Mouse (Mus musculus): ENCODE measurements at regions not wholly inside any gene's neighbourhood (a gene's known extent, or its start where the extent isn't known, plus 50 kb on each side); places are given as distances from the start of the nearest gene placed in this dataset.

- 63% methylated on average over 8 of the region's 8 CpGs for WGBS
- H3K27ac ChIP-seq (ENCODE audit: low read length), result no peak overlapping the region
- H3K4me2 ChIP-seq (ENCODE audit: low read length), result no peak overlapping the region
- no peak for ATAC-seq
- no peak overlapping the region for H3K9ac ChIP-seq (ENCODE audit: low read depth, low read length)
- H3K4me3 ChIP-seq (ENCODE audit: low read depth, low read length), result no peak overlapping the region
- no peaks in the 10 kb centered on the region for H3K27me3 ChIP-seq (ENCODE audit: control insufficient read depth, insufficient read depth, low read depth, low read length)
- no peaks in the 10 kb centered on the region for H3K36me3 ChIP-seq (ENCODE audit: control insufficient read depth, insufficient read depth, low read length)
- H3K9me3 ChIP-seq (replicated peaks; ENCODE audit: control insufficient read depth, low read length, poor library complexity, severe bottlenecking), result no peaks in the 10 kb centered on the region
- no peaks in the 10 kb centered on the region for H3K4me1 ChIP-seq (ENCODE audit: control insufficient read depth, insufficient read depth, low read length)
Observed at GRCm38 (mm10) chrX:12219474-12219873, 59.3 kb upstream of the Bcor start.

- Histone ChIP-seq H3K4me3 (ENCODE audit: low read depth, low read length) (no peak overlapping the region), H3K9me3 (replicated peaks; ENCODE audit: control insufficient read depth, low read length, poor library complexity, severe bottlenecking) (no peaks in the 10 kb centered on the region), H3K27ac (ENCODE audit: low read length) (no peak overlapping the region), H3K36me3 (ENCODE audit: control insufficient read depth, insufficient read depth, low read length) (no peaks in the 10 kb centered on the region), H3K4me1 (ENCODE audit: control insufficient read depth, insufficient read depth, low read length) (0 out of 2 replicates have a peak, but pooled peaks cover 6% of the 10 kb centered on the region), H3K9ac (ENCODE audit: low read depth, low read length) (no peak overlapping the region), H3K27me3 (ENCODE audit: control insufficient read depth, insufficient read depth, low read depth, low read length) (no peaks in the 10 kb centered on the region), H3K4me2 (ENCODE audit: low read length) (no peak overlapping the region)
- no peak for ATAC-seq
- 83% methylated on average over 4 of the region's 4 CpGs for WGBS
Observed at GRCm38 (mm10) chrX:12224314-12224713, 64.2 kb upstream of the Bcor start.

GRCm38 (mm10) chrX:12225116-12225891 is 65.1 kb upstream of the Bcor start:
- Histone ChIP-seq H3K27ac (ENCODE audit: low read length) (0 out of 2 replicates have a peak overlapping the region, but pooled peaks have one; percentile 49), H3K27me3 (ENCODE audit: control insufficient read depth, insufficient read depth, low read depth, low read length) (no peaks in the 10 kb centered on the region), H3K4me2 (ENCODE audit: low read length) (peak overlapping the region; percentile 46), H3K36me3 (ENCODE audit: control insufficient read depth, insufficient read depth, low read length) (no peaks in the 10 kb centered on the region), H3K4me1 (ENCODE audit: control insufficient read depth, insufficient read depth, low read length) (0 out of 2 replicates have a peak, but pooled peaks cover 6% of the 10 kb centered on the region), H3K9me3 (replicated peaks; ENCODE audit: control insufficient read depth, low read length, poor library complexity, severe bottlenecking) (no peaks in the 10 kb centered on the region), H3K4me3 (ENCODE audit: low read depth, low read length) (no peak overlapping the region), H3K9ac (ENCODE audit: low read depth, low read length) (no peak overlapping the region)
- 19% methylated on average over 14 of the region's 19 CpGs for WGBS
- ATAC-seq, result peak; percentile 76

GRCm38 (mm10) chrX:12225892-12226206 is 65.7 kb upstream of the Bcor start:
- H3K27ac ChIP-seq (ENCODE audit: low read length), result no peak overlapping the region

GRCm38 (mm10) chrX:12240505-12241011 is 80.4 kb upstream of the Bcor start:
- Histone ChIP-seq H3K27me3 (ENCODE audit: control insufficient read depth, insufficient read depth, low read depth, low read length) (no peaks in the 10 kb centered on the region), H3K36me3 (ENCODE audit: control insufficient read depth, insufficient read depth, low read length) (no peaks in the 10 kb centered on the region), H3K4me1 (ENCODE audit: control insufficient read depth, insufficient read depth, low read length) (no peaks in the 10 kb centered on the region), H3K4me2 (ENCODE audit: low read length) (no peak overlapping the region), H3K4me3 (ENCODE audit: low read depth, low read length) (no peak overlapping the region), H3K9me3 (replicated peaks; ENCODE audit: control insufficient read depth, low read length, poor library complexity, severe bottlenecking) (no peaks in the 10 kb centered on the region), H3K9ac (ENCODE audit: low read depth, low read length) (no peak overlapping the region), H3K27ac (ENCODE audit: low read length) (no peak overlapping the region)
- ATAC-seq, result no peak
- 62% methylated on average over 4 of the region's 4 CpGs for WGBS

More at GRCm38 (mm10) chrX:12225892-12226206, 65.7 kb upstream of the Bcor start:
- no peak overlapping the region for H3K9ac ChIP-seq (ENCODE audit: low read depth, low read length)
- no peaks in the 10 kb centered on the region for H3K9me3 ChIP-seq (replicated peaks; ENCODE audit: control insufficient read depth, low read length, poor library complexity, severe bottlenecking)
- 0 out of 2 replicates have a peak, but pooled peaks cover 6% of the 10 kb centered on the region for H3K4me1 ChIP-seq (ENCODE audit: control insufficient read depth, insufficient read depth, low read length)
- H3K27me3 ChIP-seq (ENCODE audit: control insufficient read depth, insufficient read depth, low read depth, low read length), result no peaks in the 10 kb centered on the region
- peak; percentile 56; the same call in 1 of the 2 replicates for ATAC-seq
- WGBS, result 18% methylated on average over 3 of the region's 3 CpGs
- no peak overlapping the region for H3K4me3 ChIP-seq (ENCODE audit: low read depth, low read length)
- peak overlapping the region; percentile 46; the same call in 1 of the 2 replicates for H3K4me2 ChIP-seq (ENCODE audit: low read length)
- H3K36me3 ChIP-seq (ENCODE audit: control insufficient read depth, insufficient read depth, low read length), result no peaks in the 10 kb centered on the region

- Histone ChIP-seq H3K9ac (ENCODE audit: low read depth, low read length) (no peak overlapping the region), H3K27me3 (ENCODE audit: control insufficient read depth, insufficient read depth, low read depth, low read length) (no peaks in the 10 kb centered on the region), H3K4me2 (ENCODE audit: low read length) (no peak overlapping the region), H3K27ac (ENCODE audit: low read length) (no peak overlapping the region), H3K9me3 (replicated peaks; ENCODE audit: control insufficient read depth, low read length, poor library complexity, severe bottlenecking) (no peaks in the 10 kb centered on the region), H3K4me1 (ENCODE audit: control insufficient read depth, insufficient read depth, low read length) (no peaks in the 10 kb centered on the region), H3K4me3 (ENCODE audit: low read depth, low read length) (no peak overlapping the region), H3K36me3 (ENCODE audit: control insufficient read depth, insufficient read depth, low read length) (no peaks in the 10 kb centered on the region)
- ATAC-seq, result no peak
- WGBS, result 49% methylated on average over 4 of the region's 4 CpGs
Observed at GRCm38 (mm10) chrX:12241751-12242150, 81.6 kb upstream of the Bcor start.

- Histone ChIP-seq H3K4me2 (ENCODE audit: low read length) (no peak overlapping the region), H3K27ac (ENCODE audit: low read length) (no peak overlapping the region), H3K9me3 (replicated peaks; ENCODE audit: control insufficient read depth, low read length, poor library complexity, severe bottlenecking) (no peaks in the 10 kb centered on the region), H3K36me3 (ENCODE audit: control insufficient read depth, insufficient read depth, low read length) (no peaks in the 10 kb centered on the region), H3K4me3 (ENCODE audit: low read depth, low read length) (no peak overlapping the region), H3K27me3 (ENCODE audit: control insufficient read depth, insufficient read depth, low read depth, low read length) (no peaks in the 10 kb centered on the region), H3K4me1 (ENCODE audit: control insufficient read depth, insufficient read depth, low read length) (no peaks in the 10 kb centered on the region), H3K9ac (ENCODE audit: low read depth, low read length) (no peak overlapping the region)
- ATAC-seq, result no peak
- 74% methylated on average over 4 of the region's 4 CpGs for WGBS
Observed at GRCm38 (mm10) chrX:12249071-12249470, 88.9 kb upstream of the Bcor start.

- no peak for ATAC-seq
- Histone ChIP-seq H3K4me3 (ENCODE audit: low read depth, low read length) (no peak overlapping the region), H3K36me3 (ENCODE audit: control insufficient read depth, insufficient read depth, low read length) (no peaks in the 10 kb centered on the region), H3K4me2 (ENCODE audit: low read length) (no peak overlapping the region), H3K27ac (ENCODE audit: low read length) (no peak overlapping the region), H3K9me3 (replicated peaks; ENCODE audit: control insufficient read depth, low read length, poor library complexity, severe bottlenecking) (no peaks in the 10 kb centered on the region), H3K4me1 (ENCODE audit: control insufficient read depth, insufficient read depth, low read length) (no peaks in the 10 kb centered on the region), H3K27me3 (ENCODE audit: control insufficient read depth, insufficient read depth, low read depth, low read length) (no peaks in the 10 kb centered on the region), H3K9ac (ENCODE audit: low read depth, low read length) (no peak overlapping the region)
- WGBS, result 80% methylated on average over 4 of the region's 4 CpGs
Observed at GRCm38 (mm10) chrX:12249911-12250310, 89.8 kb upstream of the Bcor start.

GRCm38 (mm10) chrX:12251853-12252679 is 91.9 kb upstream of the Bcor start:
- H3K27ac ChIP-seq (ENCODE audit: low read length), result no peak overlapping the region
- WGBS, result 13% methylated on average over 29 of the region's 32 CpGs
- H3K27me3 ChIP-seq (ENCODE audit: control insufficient read depth, insufficient read depth, low read depth, low read length), result no peaks in the 10 kb centered on the region
- H3K9me3 ChIP-seq (replicated peaks; ENCODE audit: control insufficient read depth, low read length, poor library complexity, severe bottlenecking), result no peaks in the 10 kb centered on the region
- H3K4me2 ChIP-seq (ENCODE audit: low read length), result peak overlapping the region; percentile 67
- H3K4me1 ChIP-seq (ENCODE audit: control insufficient read depth, insufficient read depth, low read length), result no peaks in the 10 kb centered on the region
- ATAC-seq, result peak; percentile 75
- H3K36me3 ChIP-seq (ENCODE audit: control insufficient read depth, insufficient read depth, low read length), result no peaks in the 10 kb centered on the region
- H3K4me3 ChIP-seq (ENCODE audit: low read depth, low read length), result peak overlapping the region; percentile 39
- H3K9ac ChIP-seq (ENCODE audit: low read depth, low read length), result peak overlapping the region; percentile 46; the same call in 1 of the 2 replicates

Data from midbrain, embryonic 16.5 days (tissue).